Mouse (Mus musculus) MEL (cell line): Measurements from ENCODE around the gene Rnf114.

Experiments
- CTCF ChIP-seq, 3 experiments: IDR thresholded peaks in 2 of 3; conservative IDR thresholded peaks in 1 of 3; 2 replicates each; pipeline ENCODE4 v1.5.1; 2011 to 2012; ENCODE audit warnings: low read length in 3 of 3, low read depth in 2 of 3, mild to moderate bottlenecking in 2 of 3, improper control_type of control experiment in 1 of 3, inconsistent platforms in 1 of 3, mixed read lengths in 1 of 3, moderate library complexity in 1 of 3; ENCODE audit not compliant: control insufficient read depth in 1 of 3, insufficient read depth in 1 of 3, poor library complexity in 1 of 3, severe bottlenecking in 1 of 3
- EP300 ChIP-seq, 2 experiments: IDR thresholded peaks; 2 replicates each; pipeline ENCODE4 v1.6.1; 2011; ENCODE audit warnings: improper control_type of control experiment in 2 of 2, low read length in 2 of 2, low read depth in 1 of 2, mild to moderate bottlenecking in 1 of 2
- HCFC1 ChIP-seq: IDR thresholded peaks from 2 replicates; pipeline ENCODE4 v1.6.1; 2012; ENCODE audit warnings: low read depth, mild to moderate bottlenecking, inconsistent platforms, low read length, improper control_type of control experiment, moderate library complexity
- MAX ChIP-seq: IDR thresholded peaks from 2 replicates; pipeline ENCODE4 v1.6.1; 2011; ENCODE audit warnings: low read length, improper control_type of control experiment
- NELFE ChIP-seq: IDR thresholded peaks from 2 replicates; pipeline ENCODE4 v1.6.1; 2011; ENCODE audit warnings: low read depth, low read length, improper control_type of control experiment
- POLR2A ChIP-seq, 2 experiments: IDR thresholded peaks; 2 replicates each; pipeline ENCODE4 v1.6.1; 2011 to 2012; ENCODE audit warnings: low read length in 2 of 2, mild to moderate bottlenecking in 2 of 2, control low read depth in 1 of 2, improper control_type of control experiment in 1 of 2, low read depth in 1 of 2, moderate library complexity in 1 of 2; ENCODE audit not compliant: control insufficient read depth in 1 of 2, insufficient read depth in 1 of 2, poor library complexity in 1 of 2
- SMC3 ChIP-seq: IDR thresholded peaks from 2 replicates; pipeline ENCODE4 v1.6.1; 2011; ENCODE audit warnings: low read depth, low read length, improper control_type of control experiment

- no peak for TF ChIP-seq EP300 (IDR thresholded peaks at IDR 0.05; ENCODE audit: low read depth in 1 of 2, low read length in 2 of 2)
- TF ChIP-seq NELFE: no peak
- TF ChIP-seq POLR2A (IDR thresholded peaks at IDR 0.05; ENCODE audit: control insufficient read depth in 1 of 2, insufficient read depth in 1 of 2, low read depth in 1 of 2, low read length in 2 of 2, poor library complexity in 1 of 2): no peak
- TF ChIP-seq MAX: no peak
- TF ChIP-seq SMC3: no peak
- TF ChIP-seq CTCF (IDR thresholded peaks at IDR 0.05 in 2 of 3, conservative IDR thresholded peaks at IDR 0.05 in 1 of 3; ENCODE audit: control insufficient read depth in 1 of 3, insufficient read depth in 1 of 3, low read depth in 2 of 3, low read length in 3 of 3, poor library complexity in 1 of 3, severe bottlenecking in 1 of 3): no peak
- no peak for TF ChIP-seq HCFC1
Observed at GRCm38 (mm10) chr2:167463802-167464201, 28.6 kb upstream of the Rnf114 start.
